Mouse (Mus musculus): ENCODE data around the gene Naa20.

- TF ChIP-seq CTCF (IDR thresholded peaks at IDR 0.05; ENCODE audit: low read depth) (no peak), EP300 (IDR thresholded peaks at IDR 0.05; ENCODE audit: low read depth) (no peak)
These were observed 42.4 kb downstream of the Naa20 start for GRCm38 (mm10) chr2:145944286-145944685.
